Mouse (Mus musculus): ENCODE data around the gene Vstm2l. TPM values are rescaled to one million over a fixed set of nuclear protein-coding genes. Genes with fewer than 3 reads are reported as not detected.

The Vstm2l gene
- polyA plus RNA-seq, 1 experiment from 2014 or later: 0.09 TPM

GRCm38 (mm10) chr2:157983276-157983675 is 68.8 kb downstream of the Vstm2l start:
- H3K4me3 ChIP-seq: no peak overlapping the region
- H3K27me3 ChIP-seq (ENCODE audit: insufficient read depth, poor library complexity, severe bottlenecking): no peaks in the 10 kb centered on the region
- H3K36me3 ChIP-seq: peaks cover 26% of the 10 kb centered on the region; the same call in 1 of the 2 replicates
- no peak overlapping the region for H3K27ac ChIP-seq
- H3K4me1 ChIP-seq: peaks cover 32% of the 10 kb centered on the region
- no peak for DNase-seq (ENCODE audit: low spot score)
- WGBS: 79% methylated on average over 4 of the region's 4 CpGs
- H3K9me3 ChIP-seq: no peaks in the 10 kb centered on the region

DNA sequence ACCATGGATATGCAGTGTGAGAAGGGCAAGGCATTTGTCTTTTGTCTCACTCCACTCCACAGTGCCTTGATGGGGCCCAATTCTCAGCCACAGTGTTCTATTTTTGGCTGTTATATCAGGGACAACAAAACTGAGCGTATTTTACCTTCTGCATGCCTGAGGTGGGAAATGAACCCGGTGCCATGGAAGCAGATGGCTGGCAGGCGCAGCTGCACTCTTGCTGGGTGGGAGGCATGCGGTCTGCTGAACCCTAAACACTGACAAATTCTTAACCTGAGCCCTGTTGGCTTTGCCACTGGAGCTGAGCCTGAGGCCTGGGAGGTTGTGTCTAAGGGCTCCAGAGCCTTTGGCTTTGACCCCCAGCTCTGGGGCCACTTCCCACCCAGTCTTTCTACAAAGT is 71.2 kb downstream of the Vstm2l start:
- Histone ChIP-seq H3K4me1 (peaks cover 41% of the 10 kb centered on the region), H3K9me3 (no peaks in the 10 kb centered on the region), H3K27me3 (ENCODE audit: insufficient read depth, poor library complexity, severe bottlenecking) (no peaks in the 10 kb centered on the region), H3K4me3 (no peak overlapping the region), H3K36me3 (peaks cover 27% of the 10 kb centered on the region; the same call in 1 of the 2 replicates), H3K27ac (peak overlapping the region; percentile 74; the same call in 1 of the 2 replicates)
- no peak for DNase-seq (ENCODE audit: low spot score)
- 69% methylated on average over 4 of the region's 4 CpGs for WGBS

- Histone ChIP-seq H3K27me3 (ENCODE audit: insufficient read depth, poor library complexity, severe bottlenecking) (no peaks in the 10 kb centered on the region), H3K9me3 (no peaks in the 10 kb centered on the region), H3K36me3 (peaks cover 30% of the 10 kb centered on the region), H3K4me3 (no peak overlapping the region), H3K4me1 (peaks cover 41% of the 10 kb centered on the region), H3K27ac (0 out of 2 replicates have a peak overlapping the region, but pooled peaks have one; percentile 74)
- WGBS: 73% methylated on average over 6 of the region's 6 CpGs
- DNase-seq (ENCODE audit: low spot score): no peak
Measured at GRCm38 (mm10) chr2:157986235-157986634, 71.8 kb downstream of the Vstm2l start.

- Histone ChIP-seq H3K9me3 (no peaks in the 10 kb centered on the region), H3K36me3 (peaks cover 36% of the 10 kb centered on the region), H3K27ac (no peak overlapping the region), H3K27me3 (ENCODE audit: insufficient read depth, poor library complexity, severe bottlenecking) (no peaks in the 10 kb centered on the region), H3K4me3 (no peak overlapping the region), H3K4me1 (peaks cover 41% of the 10 kb centered on the region)
- 63% methylated on average over 7 of the region's 7 CpGs for WGBS
- no peak for DNase-seq (ENCODE audit: low spot score)
Measured at GRCm38 (mm10) chr2:157988416-157989190, 74.2 kb downstream of the Vstm2l start.

DNA sequence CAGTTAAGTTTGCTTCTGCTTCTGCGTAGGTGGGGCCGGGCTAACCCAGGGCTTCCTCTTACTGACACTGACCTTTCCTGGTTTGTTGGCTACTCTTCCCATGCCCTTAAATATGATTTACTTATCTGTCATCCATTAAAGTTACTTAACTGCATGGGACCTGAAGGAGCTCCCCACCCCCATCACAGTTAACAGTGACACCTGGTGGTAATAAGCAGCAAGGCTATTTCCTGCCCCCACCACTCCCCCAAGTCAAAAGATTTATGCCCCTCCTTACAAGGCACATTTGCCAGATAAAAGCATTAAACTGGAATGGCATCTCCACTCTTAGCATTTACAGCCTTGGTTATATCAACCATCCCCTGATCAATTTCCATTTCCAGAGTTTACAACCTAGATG is 75.5 kb downstream of the Vstm2l start:
- Histone ChIP-seq H3K36me3 (peaks cover 48% of the 10 kb centered on the region), H3K4me3 (no peak overlapping the region), H3K4me1 (peaks cover 39% of the 10 kb centered on the region), H3K9me3 (no peaks in the 10 kb centered on the region), H3K27ac (no peak overlapping the region), H3K27me3 (ENCODE audit: insufficient read depth, poor library complexity, severe bottlenecking) (no peaks in the 10 kb centered on the region)
- 90% methylated on average over 2 of the region's 2 CpGs for WGBS
- DNase-seq (ENCODE audit: low spot score): no peak

GRCm38 (mm10) chr2:157991026-157991425 is 76.6 kb downstream of the Vstm2l start:
- Histone ChIP-seq H3K9me3 (no peaks in the 10 kb centered on the region), H3K4me3 (no peak overlapping the region), H3K4me1 (peaks cover 28% of the 10 kb centered on the region), H3K27me3 (ENCODE audit: insufficient read depth, poor library complexity, severe bottlenecking) (no peaks in the 10 kb centered on the region), H3K27ac (no peak overlapping the region), H3K36me3 (peaks cover 51% of the 10 kb centered on the region)
- 75% methylated on average over 6 of the region's 6 CpGs for WGBS
- no peak for DNase-seq (ENCODE audit: low spot score)

- Histone ChIP-seq H3K9me3 (no peaks in the 10 kb centered on the region), H3K36me3 (peaks cover 64% of the 10 kb centered on the region), H3K4me1 (peaks cover 18% of the 10 kb centered on the region), H3K27ac (no peak overlapping the region), H3K27me3 (ENCODE audit: insufficient read depth, poor library complexity, severe bottlenecking) (no peaks in the 10 kb centered on the region), H3K4me3 (no peak overlapping the region)
- WGBS: 91% methylated on average over 4 of the region's 4 CpGs
- no peak for DNase-seq (ENCODE audit: low spot score)
Measured at GRCm38 (mm10) chr2:157992501-157992900, 78.0 kb downstream of the Vstm2l start.

Other genes with a start within 250 kb of the Vstm2l start
- gene Ctnnbl1, start 177.3 kb upstream of the Vstm2l start, polyA plus RNA-seq (2016; fragmentation: Nextera tagmentation; extraction: Ambion mirVana): 42.5 and 59.1 TPM in 2 replicates
- 30.5 and 35.1 TPM in 2 replicates for gene Tti1, start 113.8 kb downstream of the Vstm2l start, polyA plus RNA-seq (2016; fragmentation: Nextera tagmentation; extraction: Ambion mirVana)
- gene Rprd1b, start 113.8 kb downstream of the Vstm2l start, polyA plus RNA-seq (2016; fragmentation: Nextera tagmentation; extraction: Ambion mirVana): 36.9 and 42.1 TPM in 2 replicates
- 134 and 256 TPM in 2 replicates for gene Tgm2, start 231.8 kb downstream of the Vstm2l start, polyA plus RNA-seq (2016; fragmentation: Nextera tagmentation; extraction: Ambion mirVana)